Mouse (Mus musculus): Measurements from ENCODE around the gene Olfr1113.
"Not testable (repeated sequence)": the region's sequence is repeated elsewhere in the genome, so short reads cannot be mapped to it uniquely, and the experiment has no call there.

Gene Olfr1113

DNA sequence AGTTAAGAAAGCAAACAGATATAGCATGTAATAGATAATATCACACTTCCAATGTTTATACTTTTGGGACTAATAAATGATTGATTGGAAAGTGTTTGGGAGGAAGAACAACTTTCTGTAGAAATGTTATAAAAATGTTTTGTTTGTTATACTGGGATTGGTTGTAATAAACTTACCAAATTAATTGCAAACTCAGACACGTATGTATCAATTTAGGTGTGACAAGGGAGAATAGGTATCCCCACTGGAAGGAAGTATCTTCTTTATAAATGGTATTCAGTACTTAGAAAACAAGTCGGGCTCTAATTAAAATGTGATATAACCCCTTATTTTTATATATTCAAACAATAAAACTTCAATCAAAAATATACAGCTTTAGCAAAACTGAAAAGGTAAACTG, at the start of gene Olfr1113:
Gene Olfr1113, plus strand, starts transcription at position 301 of the 400 bp plus-strand sequence.
- no peak for DNase-seq (ENCODE audit: low spot score)

DNA sequence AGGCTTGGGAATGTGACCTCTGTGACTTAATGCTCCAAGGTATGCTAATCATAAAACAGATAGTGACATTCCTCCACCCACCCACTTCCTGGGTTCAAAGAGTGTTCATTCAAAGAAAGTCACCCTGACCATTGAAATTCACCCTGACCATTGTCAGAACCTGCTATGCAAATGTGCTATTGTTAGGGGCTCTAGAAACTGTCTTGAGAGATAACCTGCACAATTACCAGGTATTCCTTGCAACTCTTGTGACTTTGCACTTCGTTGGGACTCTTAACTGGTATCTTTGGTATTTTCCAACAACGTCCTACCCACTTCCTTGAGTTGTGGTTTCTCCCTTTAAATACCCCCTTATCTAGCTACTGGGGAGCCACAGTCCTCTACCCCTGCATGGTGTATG, 41.0 kb upstream of the Olfr1113 start:
- not testable (repeated sequence) for DNase-seq (ENCODE audit: low spot score)

GRCm38 (mm10) chr2:87187498-87187897, 21.3 kb upstream of the Olfr1113 start, which contains the start of gene Olfr1112:
Gene Olfr1112, plus strand, starts transcription at chr2:87187798.
- no peak for DNase-seq (ENCODE audit: low spot score)

GRCm38 (mm10) chr2:87247713-87248112, 38.9 kb downstream of the Olfr1113 start, which contains the start of gene Olfr1115:
Gene Olfr1115, plus strand, starts transcription at chr2:87248013.
- no peak for DNase-seq (ENCODE audit: low spot score)

Data from adipocyte (in vitro differentiated cells).